Mouse (Mus musculus) kidney, adult 2 months (tissue): ENCODE measurements around the gene Gabbr1. TPM values are rescaled to one million over a fixed set of nuclear protein-coding genes. Genes with fewer than 3 reads are reported as not detected.

Experiments
- DNase-seq: peaks from one replicate; pipeline ENCODE4 v3.0.0; 2021
- H3K27ac ChIP-seq: fragments of 200-500 bp; 2 replicates; pipeline ENCODE4 v1.5.1; 2012; ENCODE audit warnings: low read depth, low read length, control low read depth, inconsistent platforms; ENCODE audit not compliant: insufficient read depth
- H3K27me3 ChIP-seq: fragments of 200-500 bp; replicated peaks from 2 replicates; pipeline ENCODE4 v1.6.1; 2012; ENCODE audit warnings: mild to moderate bottlenecking, moderate library complexity, low read length, inconsistent platforms; ENCODE audit not compliant: control insufficient read depth, insufficient read depth
- H3K36me3 ChIP-seq: fragments of 200-500 bp; 2 replicates; pipeline ENCODE4 v1.6.1; 2012; ENCODE audit warnings: mild to moderate bottlenecking, moderate library complexity, low read length, inconsistent platforms; ENCODE audit not compliant: control insufficient read depth, insufficient read depth
- H3K4me1 ChIP-seq: fragments of 200-500 bp; 2 replicates; pipeline ENCODE4 v1.6.1; 2011; ENCODE audit warnings: low read length; ENCODE audit not compliant: control insufficient read depth, insufficient read depth
- H3K4me3 ChIP-seq: fragments of 200-500 bp; 2 replicates; pipeline ENCODE4 v1.5.1; 2011; ENCODE audit warnings: mild to moderate bottlenecking, low read depth, low read length, control low read depth; ENCODE audit not compliant: insufficient read depth
- CTCF ChIP-seq: fragments of 200-500 bp; conservative IDR thresholded peaks from 2 replicates; pipeline ENCODE4 v1.5.1; 2011; ENCODE audit warnings: low read depth, mild to moderate bottlenecking, control low read depth, low read length, moderate library complexity, mixed read lengths; ENCODE audit not compliant: insufficient read depth, insufficient read length
- POLR2A ChIP-seq: fragments of 200-500 bp; IDR thresholded peaks from one replicate; pipeline ENCODE4 v1.6.1; 2011; ENCODE audit warnings: low read depth, low read length, control low read depth
- WGBS: fragments of 180-500 bp; shearing (Covaris S2); methylation state at CpG from one replicate; pipeline ENCODE4 v1.1.7; 2018; 5-methylcytosine and 5-hydroxymethylcytosine counted together
- polyA plus RNA-seq: library from polyadenylated mRNA; depleted of rRNA; stranded (reverse); fragments of >200 nt; gene quantifications from 2 replicates; pipeline ENCODE4 v1.2.3, GENCODE M21; 2012; rRNA removed

The Gabbr1 gene
- polyA plus RNA-seq, 1 experiment: 21.0 TPM

DNA sequence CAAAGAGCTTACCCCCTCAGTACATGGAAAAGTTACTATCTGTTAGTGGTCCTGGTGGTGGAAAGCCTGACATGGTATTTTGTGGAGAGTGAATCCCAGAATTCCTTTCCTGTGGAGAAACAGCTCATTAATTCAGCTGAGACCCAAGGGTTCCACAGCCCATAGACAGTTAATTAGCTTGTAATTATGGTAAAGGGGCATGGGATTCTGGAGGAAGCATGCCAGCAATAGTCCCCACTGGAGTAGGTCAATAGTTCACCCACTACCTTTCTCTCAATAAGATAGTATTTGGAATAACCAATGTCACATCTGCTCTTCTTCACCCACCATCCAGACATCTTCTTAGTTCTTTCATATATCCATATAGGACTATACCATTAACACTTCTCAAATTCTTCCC lies 42.6 kb downstream of the Gabbr1 start, which contains the start of gene Olfr90:
Gene Olfr90, minus strand, starts transcription at position 101 of the 400 bp plus-strand sequence.
- H3K27ac ChIP-seq: no peak within 1 kb of the TSS
- no peak for DNase-seq
- H3K4me1 ChIP-seq: no peaks in the 10 kb centered on the region
- H3K27me3 ChIP-seq: no peaks in the 10 kb centered on the region
- no peak for TF ChIP-seq POLR2A
- TF ChIP-seq CTCF: no peak
- no peak within 1 kb of the TSS for H3K4me3 ChIP-seq
- H3K36me3 ChIP-seq: no peaks in the 10 kb centered on the region

DNA sequence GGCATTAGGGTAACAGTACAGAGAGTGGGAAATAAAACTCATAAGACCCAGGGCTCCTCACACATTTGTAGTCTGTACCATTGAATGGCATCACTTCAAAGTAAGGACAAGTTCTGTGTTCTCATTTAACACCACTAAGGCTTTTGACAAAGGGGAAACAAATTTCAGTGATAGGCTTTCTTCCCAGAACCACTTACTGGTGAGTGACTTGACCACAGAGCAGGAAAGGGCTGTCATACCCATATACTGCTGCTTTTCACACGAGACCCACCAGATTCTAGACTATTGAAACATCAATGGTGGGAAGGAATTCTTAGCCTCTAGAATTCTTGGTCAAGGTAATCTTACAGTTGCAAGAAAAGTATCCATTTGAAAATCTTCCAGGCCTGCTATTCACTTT lies 46.4 kb downstream of the Gabbr1 start:
- Histone ChIP-seq H3K27me3 (no peaks in the 10 kb centered on the region; the same call in 1 of the 2 replicates), H3K4me3 (no peak overlapping the region), H3K27ac (no peak overlapping the region), H3K36me3 (no peaks in the 10 kb centered on the region), H3K4me1 (no peaks in the 10 kb centered on the region)
- TF ChIP-seq POLR2A (no peak), CTCF (no peak)
- WGBS: 71% methylated on average over 1 of the region's 1 CpGs
- DNase-seq: no peak

- no peaks in the 10 kb centered on the region for H3K36me3 ChIP-seq
- H3K27me3 ChIP-seq: no peaks in the 10 kb centered on the region; the same call in 1 of the 2 replicates
- TF ChIP-seq POLR2A: no peak
- no peak for TF ChIP-seq CTCF
- WGBS: 58% methylated on average over 5 of the region's 5 CpGs
- H3K4me3 ChIP-seq: no peak overlapping the region
- no peak for DNase-seq
- H3K4me1 ChIP-seq: no peaks in the 10 kb centered on the region
- H3K27ac ChIP-seq: no peak overlapping the region
Observed at GRCm38 (mm10) chr17:37093289-37093688, 47.5 kb downstream of the Gabbr1 start.

DNA sequence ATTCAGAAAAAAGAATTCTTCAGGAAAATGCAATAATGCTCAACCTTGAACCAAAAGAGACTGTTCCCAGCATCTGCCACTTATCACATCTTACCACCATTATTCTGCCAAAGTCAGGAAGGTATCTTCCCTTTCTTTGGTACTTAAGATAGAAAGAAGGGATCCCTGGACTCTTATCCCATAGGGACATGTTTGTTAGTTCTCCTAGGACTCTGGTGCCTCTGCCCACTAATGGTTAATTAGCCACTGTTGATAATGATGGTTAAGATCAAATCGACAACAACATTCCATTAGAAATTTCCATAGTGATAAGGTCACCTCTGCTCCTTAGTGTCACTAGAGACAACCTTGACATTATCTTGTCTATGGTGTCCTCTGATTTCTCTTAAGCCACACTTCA lies 52.4 kb downstream of the Gabbr1 start, which contains the start of gene Olfr91:
Gene Olfr91, minus strand, starts transcription at position 101 of the 400 bp plus-strand sequence.
- no peaks in the 10 kb centered on the region for H3K36me3 ChIP-seq
- H3K4me1 ChIP-seq: no peaks in the 10 kb centered on the region
- TF ChIP-seq POLR2A: no peak
- TF ChIP-seq CTCF: no peak
- H3K4me3 ChIP-seq: no peak within 1 kb of the TSS
- H3K27me3 ChIP-seq: no peaks in the 10 kb centered on the region; the same call in 1 of the 2 replicates
- DNase-seq: no peak
- H3K27ac ChIP-seq: no peak within 1 kb of the TSS
- 92% methylated on average over 1 of the region's 1 CpGs for WGBS

DNA sequence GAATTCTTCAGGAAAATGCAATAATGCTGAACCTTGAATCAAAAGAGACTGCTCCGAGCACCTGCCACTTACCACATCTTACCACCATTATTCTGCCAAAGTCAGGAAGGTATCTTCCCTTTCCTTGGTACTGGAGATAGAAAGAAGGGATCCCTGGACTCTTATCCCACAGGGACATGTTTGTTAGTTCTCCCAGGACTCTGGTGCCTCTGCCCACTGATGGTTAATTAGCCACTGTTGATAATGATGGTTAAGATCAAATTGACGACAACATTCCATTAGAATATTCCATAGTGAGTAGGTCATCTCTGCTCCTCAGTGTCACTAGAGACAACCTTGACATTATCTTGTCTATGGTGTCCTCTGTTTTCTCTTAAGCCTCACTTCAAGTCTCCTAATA lies 74.2 kb downstream of the Gabbr1 start, which contains the start of gene Olfr92:
Gene Olfr92, minus strand, starts transcription at position 101 of the 400 bp plus-strand sequence.
- H3K4me3 ChIP-seq: no peak within 1 kb of the TSS
- H3K27ac ChIP-seq: no peak within 1 kb of the TSS
- no peak for DNase-seq
- TF ChIP-seq POLR2A (no peak), CTCF (no peak)
- H3K27me3 ChIP-seq: no peaks in the 10 kb centered on the region
- H3K36me3 ChIP-seq: no peaks in the 10 kb centered on the region
- 87% methylated on average over 2 of the region's 2 CpGs for WGBS
- no peaks in the 10 kb centered on the region for H3K4me1 ChIP-seq

Other genes with a start within 250 kb of the Gabbr1 start
- gene H2-M10.6, start 233.8 kb upstream of the Gabbr1 start, polyA plus RNA-seq: not detected in 2 replicates
- 27.2 and 30.4 TPM in 2 replicates for gene Trim26, start 208.8 kb upstream of the Gabbr1 start, polyA plus RNA-seq
- gene Trim15, start 178.8 kb upstream of the Gabbr1 start, polyA plus RNA-seq: 0.22 and 0.38 TPM in 2 replicates
- 0.11 TPM in 1 of 2 replicates, not detected in the other for gene Trim10, start 176.4 kb upstream of the Gabbr1 start, polyA plus RNA-seq
- gene Trim40, start 155.8 kb upstream of the Gabbr1 start, polyA plus RNA-seq: 0.13 TPM in 1 of 2 replicates, not detected in the other
- gene Trim31, start 147.8 kb upstream of the Gabbr1 start, polyA plus RNA-seq: not detected in 2 replicates
- 0.36 and 0.69 TPM in 2 replicates for gene Rnf39, start 103.0 kb upstream of the Gabbr1 start, polyA plus RNA-seq
- gene Ppp1r11, start 94.2 kb upstream of the Gabbr1 start, polyA plus RNA-seq: 54.9 and 73.8 TPM in 2 replicates
- gene Znrd1, start 87.4 kb upstream of the Gabbr1 start, polyA plus RNA-seq: 26.5 and 33.7 TPM in 2 replicates
- 3.1 and 4.2 TPM in 2 replicates for gene Znrd1as, start 87.4 kb upstream of the Gabbr1 start, polyA plus RNA-seq
- 0.25 TPM in 1 of 2 replicates, not detected in the other for gene 2410137M14Rik, start 64.7 kb upstream of the Gabbr1 start, polyA plus RNA-seq
- 0.03 and 0.08 TPM in 2 replicates for gene H2-M5, start 56.4 kb upstream of the Gabbr1 start, polyA plus RNA-seq
- 2.0 and 3.0 TPM in 2 replicates for gene Zfp57, start 44.8 kb upstream of the Gabbr1 start, polyA plus RNA-seq
- gene Mog, start 22.6 kb upstream of the Gabbr1 start, polyA plus RNA-seq: not detected in 2 replicates
- gene Olfr90, start 42.5 kb downstream of the Gabbr1 start, polyA plus RNA-seq: not detected in 2 replicates
- gene Olfr91, start 52.3 kb downstream of the Gabbr1 start, polyA plus RNA-seq: not detected in 2 replicates
- not detected in 2 replicates for gene Olfr92, start 74.1 kb downstream of the Gabbr1 start, polyA plus RNA-seq
- gene Olfr93, start 115.5 kb downstream of the Gabbr1 start, polyA plus RNA-seq: not detected in 2 replicates
- 0.20 and 1.6 TPM in 2 replicates for gene Ubd, start 147.9 kb downstream of the Gabbr1 start, polyA plus RNA-seq
- gene Olfr94, start 155.0 kb downstream of the Gabbr1 start, polyA plus RNA-seq: not detected in 2 replicates
- not detected in 2 replicates for gene Olfr95, start 167.2 kb downstream of the Gabbr1 start, polyA plus RNA-seq
- not detected in 2 replicates for gene Olfr96, start 174.2 kb downstream of the Gabbr1 start, polyA plus RNA-seq
- gene Olfr97, start 191.4 kb downstream of the Gabbr1 start, polyA plus RNA-seq: not detected in 2 replicates
- not detected in 2 replicates for gene Olfr98, start 217.8 kb downstream of the Gabbr1 start, polyA plus RNA-seq
- 4.0 and 6.0 TPM in 2 replicates for gene H2-M3, start 224.3 kb downstream of the Gabbr1 start, polyA plus RNA-seq
- not detected in 2 replicates for gene Olfr99, start 237.5 kb downstream of the Gabbr1 start, polyA plus RNA-seq